Mouse (Mus musculus): Measurements from ENCODE around the gene Chchd4.
"Not testable (repeated sequence)": the region's sequence is repeated elsewhere in the genome, so short reads cannot be mapped to it uniquely, and the experiment has no call there.

Chchd4 gene

GRCm38 (mm10) chr6:91473805-91474440 is 577 bp upstream of the Chchd4 start:
- DNase-seq: no peak

GRCm38 (mm10) chr6:91472319-91472718 is 1.0 kb downstream of the Chchd4 start:
- DNase-seq: peak; percentile 14

- DNase-seq: not testable (repeated sequence)
Measured at GRCm38 (mm10) chr6:91471427-91471826, 1.9 kb downstream of the Chchd4 start.

DNA sequence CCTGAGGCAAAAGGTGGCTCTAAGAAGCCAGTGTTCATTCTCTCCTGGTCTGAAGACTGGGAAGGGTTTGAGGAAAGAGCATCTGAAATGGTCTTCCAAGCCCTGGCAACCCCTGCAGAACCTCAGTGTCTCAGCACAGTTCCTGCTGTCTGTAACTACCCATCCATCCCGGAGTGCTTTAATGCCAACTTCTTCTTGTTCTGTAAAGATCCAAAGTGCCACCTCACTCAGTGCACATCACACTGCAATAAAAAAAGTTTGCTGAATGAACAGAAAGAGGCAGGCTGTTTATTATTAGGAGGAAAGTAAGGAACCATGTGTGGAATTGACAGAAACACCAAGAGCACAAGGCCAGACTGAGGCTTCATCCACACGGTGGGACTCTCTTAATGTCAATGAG is 2.6 kb downstream of the Chchd4 start:
- DNase-seq: no peak

DNA sequence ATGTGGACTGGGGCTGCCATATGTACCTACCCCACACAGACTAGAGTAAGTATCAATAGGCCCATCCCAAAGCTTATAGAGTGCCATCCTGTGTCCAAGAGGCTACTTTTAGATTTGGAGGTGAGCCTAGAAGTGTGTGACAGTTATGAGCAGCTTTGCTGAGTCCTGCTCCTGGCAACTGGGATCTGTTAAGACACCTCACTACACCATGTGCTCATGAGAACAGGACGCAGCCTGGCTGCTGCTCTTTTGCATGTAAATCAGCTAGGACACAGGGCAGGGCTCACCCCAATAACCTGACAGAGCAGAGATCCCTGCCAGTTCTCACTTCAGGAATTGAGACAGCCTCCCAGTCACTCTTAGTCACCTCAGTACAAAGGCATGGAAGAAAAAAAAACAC is 6.2 kb downstream of the Chchd4 start:
- DNase-seq: no peak

DNA sequence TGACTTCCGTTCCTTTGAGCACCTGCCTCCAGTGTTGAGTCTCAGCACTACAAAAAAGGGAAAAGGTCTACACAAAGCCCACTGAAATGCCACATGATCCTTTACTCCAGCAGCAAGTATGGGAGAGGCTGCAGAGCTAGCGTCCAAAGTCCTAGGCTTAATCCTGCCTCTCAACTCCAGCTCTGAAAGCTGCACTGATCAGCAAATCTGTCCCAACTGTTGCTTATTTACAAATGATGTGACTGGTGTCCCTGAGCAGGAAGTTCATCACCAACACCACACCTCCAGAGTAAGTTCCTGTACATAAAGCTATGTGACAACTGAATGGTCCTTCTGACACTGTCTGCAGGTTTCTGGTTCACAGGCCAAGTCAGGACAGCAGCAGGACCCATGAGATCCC is 7.6 kb downstream of the Chchd4 start:
- no peak for DNase-seq

- DNase-seq: no peak
Measured at GRCm38 (mm10) chr6:91459471-91459870, 13.9 kb downstream of the Chchd4 start.

DNA sequence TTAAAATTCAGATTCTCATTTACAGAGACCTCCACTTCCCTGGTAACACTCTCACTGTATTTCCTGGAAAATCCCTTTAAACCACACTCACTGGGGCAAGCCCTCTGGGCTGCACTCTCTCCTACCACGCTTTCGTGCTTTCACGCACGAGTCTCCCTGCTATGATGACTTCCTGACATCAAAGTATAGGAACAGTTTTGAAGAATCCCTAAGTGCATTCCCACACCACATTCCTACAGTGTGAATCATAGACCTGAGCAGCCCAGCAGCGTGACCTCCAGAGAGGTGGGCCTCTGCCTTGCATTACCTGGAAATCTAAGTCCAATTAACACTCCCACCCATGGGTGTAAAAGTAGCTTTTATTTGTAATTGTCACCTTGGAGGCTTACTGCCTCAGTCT is 18.8 kb downstream of the Chchd4 start:
- no peak for DNase-seq

DNA sequence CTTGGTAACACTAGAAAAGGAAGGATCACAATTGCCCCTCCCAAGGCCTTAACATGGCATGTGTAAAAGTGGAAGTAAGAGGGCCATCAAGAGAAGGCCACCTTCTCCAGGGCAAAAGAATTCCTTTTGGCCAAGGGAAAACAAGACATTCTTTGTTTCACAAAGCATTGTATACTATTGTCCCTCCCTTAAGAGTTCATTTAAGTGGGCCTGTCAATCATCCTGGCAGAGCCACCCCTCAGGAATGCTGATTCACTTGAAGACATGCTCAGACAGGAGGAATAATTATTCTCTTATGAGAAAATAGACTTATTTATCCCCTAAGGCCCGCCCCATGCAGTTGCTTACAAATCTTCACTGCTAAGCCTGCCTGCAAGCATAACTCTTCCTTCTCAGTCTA is 21.3 kb downstream of the Chchd4 start:
- DNase-seq: no peak

- no peak for DNase-seq
Measured at GRCm38 (mm10) chr6:91449472-91450225, 23.7 kb downstream of the Chchd4 start.

DNA sequence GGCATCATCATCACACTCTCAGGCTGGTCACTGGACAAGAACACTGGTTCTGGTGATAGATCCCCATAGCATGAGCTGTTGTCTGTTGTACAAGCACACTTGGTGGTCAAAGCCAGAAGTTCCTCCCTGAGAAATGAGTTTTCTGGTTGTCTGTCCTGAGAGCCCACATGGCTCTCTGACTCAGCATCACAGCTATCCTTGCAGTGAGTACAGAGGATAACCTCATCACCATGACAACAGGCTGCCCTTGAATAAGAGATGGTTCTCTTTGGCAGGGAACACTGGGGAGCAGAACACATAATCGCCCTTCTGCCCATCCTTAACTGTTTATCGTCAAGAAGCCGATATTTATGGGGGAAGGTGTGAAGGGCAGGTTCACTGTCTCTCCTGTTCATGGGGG is 28.0 kb downstream of the Chchd4 start:
- no peak for DNase-seq

- DNase-seq: no peak
Measured at GRCm38 (mm10) chr6:91441145-91441662, 32.1 kb downstream of the Chchd4 start.

DNA sequence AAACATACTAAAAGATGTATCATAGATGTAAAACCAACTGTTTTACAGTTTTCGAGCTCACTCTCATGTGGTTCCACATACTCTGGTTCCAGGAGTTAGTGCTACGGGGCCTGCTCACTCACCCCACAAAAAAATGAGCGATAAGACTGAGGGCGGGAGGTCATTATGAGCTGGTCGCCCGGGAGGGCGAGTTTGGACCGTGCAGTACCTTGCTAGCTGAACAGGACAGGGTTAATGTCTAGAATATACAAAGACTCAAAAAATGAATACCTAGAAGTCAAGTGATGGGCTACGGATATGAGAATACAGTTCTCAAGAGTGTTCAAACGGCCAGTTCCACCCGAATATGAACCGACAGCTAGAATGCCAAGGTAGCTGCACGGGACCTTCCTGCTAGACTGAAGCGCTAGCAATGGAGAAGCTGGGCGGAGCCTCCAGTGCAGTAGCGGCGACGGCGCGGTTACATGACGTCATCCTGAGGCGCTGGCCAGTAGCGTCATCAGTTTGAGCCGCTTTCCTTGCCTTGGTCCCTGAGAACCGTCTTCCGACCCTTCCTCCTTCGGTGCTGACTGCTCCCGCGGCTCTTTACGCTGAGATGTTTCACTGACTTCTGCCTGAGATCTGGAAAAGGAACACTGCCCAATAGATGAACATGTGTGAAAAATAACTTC is 32.7 kb downstream of the Chchd4 start:
- peak; percentile 93 for DNase-seq

GRCm38 (mm10) chr6:91424151-91424550 is 49.2 kb downstream of the Chchd4 start:
- DNase-seq: no peak

GRCm38 (mm10) chr6:91421629-91422028 is 51.7 kb downstream of the Chchd4 start:
- no peak for DNase-seq

GRCm38 (mm10) chr6:91417291-91417845 is 56.0 kb downstream of the Chchd4 start:
- DNase-seq: no peak

GRCm38 (mm10) chr6:91416146-91416545 is 57.2 kb downstream of the Chchd4 start:
- DNase-seq: no peak

GRCm38 (mm10) chr6:91414890-91415289 is 58.5 kb downstream of the Chchd4 start:
- peak; percentile 36 for DNase-seq
